Mouse (Mus musculus) thymus, postnatal 14 days (tissue): ENCODE data around the gene Vmn1r198.
"Not testable (repeated sequence)": the region's sequence is repeated elsewhere in the genome, so short reads cannot be mapped to it uniquely, and the experiment has no call there.

ENCODE experiments used
- DNase-seq: peaks from one replicate; pipeline ENCODE4 v3.0.0; 2021

The Vmn1r198 gene

DNA sequence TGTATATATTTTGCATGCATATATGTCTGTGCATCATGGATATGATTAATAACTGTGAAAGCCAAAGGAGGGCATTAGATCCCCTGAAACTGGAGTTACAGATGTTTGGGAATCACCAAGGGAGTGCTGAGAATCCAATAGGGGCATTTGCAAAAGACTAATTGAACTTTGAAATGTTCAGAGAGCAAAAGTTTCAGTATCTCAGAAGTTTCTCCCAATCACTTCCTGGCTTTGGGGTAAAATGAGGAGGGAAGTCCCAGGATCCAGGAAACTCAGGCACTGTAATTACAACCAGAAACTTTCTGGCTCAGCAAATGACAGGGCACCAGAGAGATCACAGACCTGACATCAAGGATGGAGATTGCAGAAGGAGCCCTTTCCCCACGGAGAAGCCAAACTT lies at the start of gene Vmn1r198:
Vmn1r198 (plus strand) TSS at position 301 of the 400 bp plus-strand sequence.
- DNase-seq = no peak

DNA sequence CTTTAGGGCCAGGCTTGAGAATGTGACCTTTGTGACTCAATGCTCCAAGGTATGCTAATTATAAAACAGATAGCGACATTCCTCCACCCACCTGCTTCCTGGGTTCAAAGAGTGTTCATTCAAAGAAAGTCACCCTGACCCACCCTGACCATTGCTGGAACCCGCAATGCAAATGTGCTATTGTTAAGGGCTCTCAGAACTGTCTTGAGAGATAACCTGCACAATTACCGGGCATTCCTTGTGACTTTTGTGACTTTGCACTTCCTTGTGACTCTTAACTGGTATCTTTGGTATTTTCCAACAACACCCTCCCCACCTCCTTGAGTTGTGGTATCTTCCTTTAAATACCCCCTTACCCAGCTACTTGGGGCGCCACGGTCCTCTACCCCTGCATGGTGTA lies 42.1 kb upstream of the Vmn1r198 start:
- DNase-seq = not testable (repeated sequence)

DNA sequence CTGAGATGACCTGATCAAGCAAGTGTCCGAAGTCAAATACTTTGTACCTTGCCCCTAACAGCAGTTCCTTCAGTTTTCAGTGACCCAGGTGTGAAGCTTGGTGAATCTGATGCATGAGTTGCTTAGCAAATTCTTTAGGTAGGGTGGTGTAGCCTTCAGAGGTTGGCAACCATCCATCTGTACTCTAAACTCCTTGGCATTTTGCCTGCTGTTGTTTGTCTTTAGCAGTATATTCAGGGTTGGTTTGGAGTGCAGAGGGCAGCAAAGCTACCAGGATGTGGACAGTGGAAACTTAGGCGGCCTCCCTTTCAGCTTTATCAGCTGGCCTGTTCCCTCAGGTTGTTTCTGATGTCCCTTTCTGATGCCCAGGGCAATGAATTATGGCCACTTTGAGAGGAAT lies 34.8 kb upstream of the Vmn1r198 start:
- DNase-seq = no peak

DNA sequence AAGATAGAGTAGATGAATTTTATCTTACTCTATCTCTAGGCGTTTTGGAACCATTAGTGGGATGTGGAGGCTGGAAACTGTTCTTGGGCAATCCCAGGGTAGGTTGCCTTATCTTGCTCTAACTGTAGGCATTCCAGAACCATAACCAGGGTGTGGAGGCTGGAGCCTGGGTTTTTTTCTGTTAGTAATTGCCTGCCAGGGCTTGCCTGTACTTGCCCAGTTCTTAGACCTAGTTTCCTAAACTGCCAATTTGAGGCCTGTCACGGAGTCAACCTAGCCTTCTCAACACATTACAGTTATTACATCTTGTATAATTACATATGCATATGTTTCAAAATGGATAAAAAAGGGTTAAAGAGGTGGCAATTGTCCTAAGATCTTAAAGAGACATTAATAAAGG lies 32.8 kb upstream of the Vmn1r198 start:
- no peak for DNase-seq

DNA sequence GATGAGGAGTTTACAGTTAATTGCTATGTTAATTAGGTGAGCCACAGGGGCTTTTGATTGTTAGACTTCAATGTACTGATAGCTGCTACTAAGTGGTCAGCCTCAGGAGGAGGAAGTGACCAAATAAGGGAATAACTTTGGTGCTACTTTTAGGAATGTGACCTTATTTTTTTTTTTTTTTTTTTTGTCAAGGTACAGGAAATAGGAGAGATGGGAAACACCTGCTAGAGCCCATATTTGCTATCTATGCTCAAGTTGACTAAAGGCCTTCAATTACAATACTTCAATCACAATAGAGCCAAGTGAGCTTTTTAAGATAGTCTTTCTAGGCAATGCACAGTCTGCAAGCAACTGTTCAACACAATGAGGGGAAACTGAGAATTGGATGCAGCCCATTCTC lies 30.1 kb upstream of the Vmn1r198 start:
- no peak for DNase-seq

DNA sequence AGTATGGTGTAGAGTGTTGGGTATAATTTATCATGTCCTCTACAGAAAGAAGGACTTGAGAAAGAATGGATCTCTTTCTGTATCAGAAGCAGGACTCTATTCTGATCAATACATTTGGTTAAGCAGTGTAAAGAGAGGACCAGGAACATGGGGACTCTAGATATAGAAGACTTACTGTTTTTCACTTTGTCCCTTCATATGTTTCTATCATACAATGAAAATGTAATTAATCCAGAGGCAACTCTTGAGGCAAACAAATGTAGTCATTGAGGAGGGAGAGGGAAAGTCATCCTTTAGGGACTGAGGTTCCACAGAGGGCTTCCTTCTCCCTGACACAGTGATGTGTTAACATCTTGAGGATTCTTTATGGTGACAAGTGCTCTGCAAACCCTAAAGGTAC lies 25.9 kb upstream of the Vmn1r198 start, which contains the start of gene Vmn1r197:
Vmn1r197 (plus strand) TSS at position 301 of the 400 bp plus-strand sequence.
- DNase-seq = no peak

DNA sequence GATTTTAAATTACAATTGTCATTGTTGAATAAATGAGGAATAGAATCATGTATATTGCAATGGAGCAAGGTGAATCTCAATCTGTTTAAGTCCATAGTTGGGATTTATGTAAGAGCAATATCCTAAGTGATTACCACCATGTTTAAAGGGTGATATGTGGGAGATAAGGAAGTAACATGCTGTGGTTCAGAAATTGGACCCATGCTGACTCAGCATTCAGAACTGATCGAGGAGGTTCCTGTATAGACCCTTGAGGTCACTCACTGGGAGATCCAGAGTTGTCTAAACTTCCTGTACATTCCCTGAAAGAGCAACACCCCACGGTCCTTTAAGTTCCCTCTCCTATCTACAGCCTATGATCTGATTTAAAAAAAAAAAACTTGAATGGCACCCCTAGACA lies 16.9 kb upstream of the Vmn1r198 start:
- DNase-seq = no peak

DNA sequence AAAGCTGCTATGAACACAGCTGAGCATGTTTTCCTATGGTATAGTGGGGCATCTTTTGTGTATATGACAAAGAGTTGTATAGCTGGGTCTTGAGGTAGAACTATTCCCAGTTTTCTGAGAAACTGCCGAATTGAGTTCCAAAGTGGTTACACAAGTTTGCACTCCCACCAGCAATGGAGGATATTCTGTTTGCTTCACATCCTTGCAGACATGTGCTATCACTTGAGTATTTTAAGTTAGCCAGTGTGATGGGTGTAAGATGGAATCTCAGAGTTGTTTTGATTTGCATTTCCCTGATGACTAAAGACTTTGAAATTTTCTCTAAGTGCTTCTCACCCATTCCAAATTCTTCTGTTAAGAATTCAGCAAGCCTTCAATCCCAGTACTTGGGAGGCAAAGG lies 14.6 kb upstream of the Vmn1r198 start:
- no peak for DNase-seq

DNA sequence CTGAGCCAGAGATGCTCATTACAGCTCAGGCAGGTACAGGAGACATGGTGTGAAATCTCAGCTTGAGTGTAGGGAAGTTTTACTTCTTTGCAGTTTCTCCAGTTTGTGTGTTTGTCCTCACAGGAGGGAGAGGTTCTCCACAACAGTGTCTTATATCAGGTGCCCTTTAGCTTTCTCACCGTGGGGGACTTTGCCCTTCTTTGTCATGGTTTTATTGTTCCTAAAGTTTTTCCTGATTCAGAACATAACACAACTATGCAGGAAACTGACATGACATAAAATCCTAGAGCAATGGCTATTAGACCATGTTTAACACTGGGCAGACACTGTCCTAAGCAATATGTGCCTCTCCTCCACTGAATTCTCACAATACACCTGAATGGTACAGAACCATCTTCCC lies 649 bp downstream of the Vmn1r198 start:
- no peak for DNase-seq

DNA sequence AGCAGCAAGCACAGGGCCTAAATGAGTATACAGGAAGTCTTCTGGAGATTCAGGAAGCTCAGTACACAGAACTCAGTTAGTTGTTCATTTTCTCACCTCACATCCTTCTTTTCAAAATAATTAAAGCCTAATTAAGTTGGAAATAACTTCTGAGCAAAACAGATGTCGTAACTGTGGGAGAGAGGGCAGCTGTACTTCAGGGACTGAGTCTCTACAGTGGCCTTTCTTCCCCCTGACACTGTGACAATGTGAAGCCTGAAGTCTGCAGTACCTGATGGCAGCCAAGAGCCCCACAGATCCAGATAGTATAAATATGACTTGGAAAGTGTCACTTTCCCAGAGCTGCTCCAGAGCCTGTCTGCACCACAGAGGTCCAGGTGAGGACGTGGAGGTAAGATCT lies 29.4 kb downstream of the Vmn1r198 start, which contains the start of gene Vmn1r199:
Vmn1r199 (plus strand) TSS at position 301 of the 400 bp plus-strand sequence.
- DNase-seq = no peak

DNA sequence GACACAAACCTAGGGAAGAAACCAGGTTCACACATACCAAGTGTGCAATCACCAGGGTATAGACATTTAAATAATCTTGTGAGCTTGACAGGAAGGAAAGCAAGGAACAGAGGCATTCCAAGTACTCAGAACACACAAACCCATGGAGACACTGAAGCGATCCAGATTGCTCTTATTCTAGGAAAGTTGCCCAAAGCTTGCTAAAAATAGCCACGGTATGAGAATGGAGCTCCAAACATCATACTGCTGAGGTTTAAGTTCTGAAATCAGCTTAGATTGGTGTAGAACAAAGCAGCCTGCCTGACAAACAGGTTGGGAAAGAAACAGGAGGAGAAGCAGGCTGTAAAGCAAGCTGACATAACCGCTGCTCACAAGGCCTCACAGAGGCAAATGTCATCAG lies 31.0 kb downstream of the Vmn1r198 start:
- not testable (repeated sequence) for DNase-seq

DNA sequence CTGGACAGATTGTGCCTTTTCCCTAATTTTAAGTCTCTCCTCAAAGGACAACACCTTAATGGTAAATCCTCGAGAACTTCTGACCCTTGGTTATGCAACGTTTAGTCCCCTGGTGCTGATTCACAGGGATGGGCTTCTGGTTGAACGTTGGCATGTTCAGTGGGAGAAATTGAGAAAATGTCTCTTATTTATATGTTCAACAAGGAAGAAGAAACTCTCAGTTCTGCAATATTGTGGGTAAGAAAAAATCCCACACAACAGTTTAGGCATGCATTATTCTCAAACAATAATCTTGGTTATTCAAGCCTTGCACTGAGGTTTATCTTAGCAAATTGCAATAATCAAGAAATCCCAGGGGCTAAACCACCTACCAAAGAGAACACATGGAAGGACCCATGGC lies 33.2 kb downstream of the Vmn1r198 start:
- DNase-seq = no peak

DNA sequence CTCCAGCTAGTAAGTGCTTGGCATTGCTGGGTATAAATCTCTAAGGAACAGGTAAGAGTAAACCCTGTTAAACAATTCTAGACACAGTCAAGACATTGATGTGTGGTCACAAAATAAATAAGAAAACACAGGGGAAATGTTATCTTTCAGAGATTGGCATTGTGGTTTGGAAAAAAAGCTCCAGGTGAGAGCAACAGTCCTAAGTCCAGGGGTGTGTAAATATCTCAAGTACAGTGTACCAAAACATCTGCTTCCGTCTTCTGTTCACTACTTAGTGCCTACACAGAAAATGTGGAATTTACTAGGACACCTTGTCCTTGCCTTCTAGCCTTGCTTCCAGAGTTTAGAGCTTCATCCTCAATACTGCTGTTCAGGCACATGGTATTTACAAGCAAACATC lies 36.9 kb downstream of the Vmn1r198 start:
- no peak for DNase-seq

DNA sequence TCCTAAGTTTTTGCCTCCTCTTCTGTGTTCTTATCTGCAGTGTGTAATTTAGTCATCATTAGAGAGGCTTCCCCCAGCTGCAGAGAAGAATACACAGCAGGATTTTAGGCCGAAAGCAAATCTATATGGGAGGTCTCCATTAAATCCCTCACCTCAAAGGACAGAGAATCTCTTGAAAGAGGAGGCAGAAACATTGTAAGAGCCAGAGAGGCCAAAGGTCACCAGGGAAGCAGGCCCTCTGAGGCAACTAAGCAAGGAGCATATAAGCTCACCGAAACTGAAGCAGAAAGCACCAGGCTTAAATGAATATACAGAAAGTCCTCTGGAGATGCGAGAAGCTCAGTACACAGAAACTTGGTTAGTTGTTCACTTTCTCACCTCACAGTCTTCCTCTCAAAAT lies 39.9 kb downstream of the Vmn1r198 start, which contains the start of gene Vmn1r200:
Vmn1r200 (plus strand) TSS at position 301 of the 400 bp plus-strand sequence.
- no peak for DNase-seq

DNA sequence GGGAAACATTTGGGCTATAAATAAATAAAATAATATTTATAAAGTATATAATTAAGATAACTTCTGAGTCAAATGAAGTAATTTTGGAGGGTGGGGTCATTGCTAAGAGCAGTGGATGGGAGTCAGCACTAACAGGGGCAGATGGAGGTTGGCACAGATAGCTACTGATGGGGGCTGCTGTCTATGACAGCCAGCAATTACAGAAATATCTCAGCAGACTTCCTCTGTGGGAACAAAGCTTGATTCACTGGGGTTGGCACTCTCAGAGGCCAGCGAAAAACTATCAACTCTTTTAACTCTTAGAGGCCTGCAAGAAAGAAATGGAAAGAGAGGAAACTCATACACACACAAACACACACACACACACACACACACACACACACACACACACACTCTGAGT lies 52.8 kb downstream of the Vmn1r198 start:
- DNase-seq = no peak
